Mouse (Mus musculus) skeletal muscle tissue, adult 2 months (tissue): ENCODE data around the gene Cep63.
A peak's percentile ranks its signal among the peaks of the same experiment; 100 is the strongest.

ENCODE experiments used
- DNase-seq: peaks from one replicate; pipeline ENCODE4 v3.0.0-alpha.2; 2012; ENCODE audit warnings: low read depth, low spot score

The Cep63 gene

GRCm38 (mm10) chr9:102558463-102558862 is 67.9 kb downstream of the Cep63 start:
- DNase-seq = no peak

GRCm38 (mm10) chr9:102553781-102554180 is 72.6 kb downstream of the Cep63 start:
- no peak for DNase-seq

DNA sequence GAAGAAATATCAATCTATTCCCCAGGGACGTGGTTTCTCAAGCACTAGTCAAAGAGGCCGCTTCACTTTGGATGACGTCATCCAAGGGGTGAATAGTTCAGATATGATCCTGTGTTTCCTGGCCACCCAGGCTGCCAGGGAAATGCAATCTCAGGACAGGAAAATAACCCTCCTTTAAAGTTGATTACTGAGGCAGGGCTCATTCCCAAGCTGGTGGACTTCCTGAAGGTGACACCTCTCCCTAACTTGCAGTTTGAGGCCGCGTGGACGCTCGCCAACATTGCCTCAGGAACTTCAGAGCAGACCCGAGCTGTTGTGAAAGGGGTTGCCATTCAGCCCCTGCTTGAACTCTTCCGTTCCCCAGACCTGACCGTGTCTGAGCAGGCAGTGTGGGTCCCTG is 74.6 kb downstream of the Cep63 start:
- DNase-seq = no peak

DNA sequence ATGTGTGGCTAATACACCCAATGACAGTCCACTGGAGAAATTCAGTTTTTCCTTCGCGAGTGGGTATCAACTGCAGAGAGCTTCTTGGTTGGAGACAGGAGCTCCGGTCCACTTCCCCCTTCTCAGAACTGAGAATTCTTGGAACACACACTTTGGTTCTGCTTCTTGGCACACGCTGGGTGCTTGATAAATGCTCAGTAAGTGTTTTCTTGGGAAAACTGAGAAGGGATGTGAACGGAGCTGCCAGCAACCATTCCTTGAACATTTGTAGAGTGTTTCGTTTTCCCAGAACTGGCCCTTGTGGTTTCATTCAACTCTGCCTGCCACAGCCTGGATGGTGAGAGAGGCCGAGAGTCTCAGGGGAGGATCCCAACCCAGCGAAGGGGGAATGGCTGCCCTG is 77.1 kb downstream of the Cep63 start:
- DNase-seq = no peak

DNA sequence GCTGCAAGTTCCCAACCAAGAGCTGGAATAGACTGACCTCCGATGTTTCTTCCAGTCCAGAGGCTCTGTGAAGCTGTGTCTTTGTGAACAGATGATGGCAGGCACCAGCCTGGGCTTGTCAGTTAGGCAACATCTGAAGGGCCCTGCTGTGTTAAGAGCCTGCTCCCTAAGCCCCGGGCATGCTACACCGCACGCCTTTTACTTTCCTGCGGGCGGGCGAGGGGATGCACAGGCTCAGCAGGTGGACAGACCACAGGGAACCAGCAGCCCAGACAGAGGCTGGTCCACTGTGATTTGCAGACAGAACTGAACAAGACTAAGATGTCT is 79.3 kb downstream of the Cep63 start:
- DNase-seq = no peak

GRCm38 (mm10) chr9:102546256-102547027 is 79.9 kb downstream of the Cep63 start:
- no peak for DNase-seq

DNA sequence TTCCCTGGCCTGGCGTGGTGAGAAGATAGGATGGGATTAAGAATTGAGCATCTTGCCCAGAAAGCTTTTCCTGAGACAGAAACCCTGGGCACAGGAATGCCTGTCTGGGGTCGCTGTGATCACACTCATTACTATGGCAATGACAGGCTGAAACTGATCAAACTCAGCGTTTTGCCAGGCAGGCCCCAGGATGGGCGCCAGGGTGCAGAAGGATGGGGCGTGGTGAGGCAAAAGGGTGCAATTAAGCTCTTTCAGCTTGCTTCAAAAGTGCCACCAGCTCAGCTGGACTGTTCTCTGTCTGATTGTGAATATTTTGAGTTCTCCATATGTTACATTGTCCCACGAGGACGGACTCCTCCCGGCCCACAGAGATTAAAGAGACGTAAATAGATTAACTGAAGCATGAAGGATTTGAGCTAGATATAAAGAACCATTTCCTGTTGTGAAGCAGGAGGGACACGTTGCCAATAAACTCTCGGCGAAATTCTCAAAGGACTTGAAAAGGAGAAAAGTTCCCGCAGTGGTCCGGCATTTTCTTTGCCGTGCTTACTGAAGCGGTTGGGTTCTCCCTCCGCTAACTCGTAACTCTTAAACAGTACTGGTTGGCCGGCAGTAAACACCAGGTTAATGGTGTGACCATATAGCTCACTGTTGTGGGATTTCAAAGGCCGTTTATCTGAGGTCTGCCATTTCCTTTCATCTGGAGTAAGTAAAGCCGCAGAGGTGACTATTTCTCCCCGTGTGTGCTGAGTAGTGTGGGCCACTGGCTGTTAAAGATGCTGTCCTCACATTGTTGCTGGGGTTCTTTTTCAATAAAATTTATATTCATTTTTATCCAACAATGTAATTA is 80.7 kb downstream of the Cep63 start:
- DNase-seq = no peak

GRCm38 (mm10) chr9:102544773-102545366 is 81.5 kb downstream of the Cep63 start:
- DNase-seq = peak; percentile 59

DNA sequence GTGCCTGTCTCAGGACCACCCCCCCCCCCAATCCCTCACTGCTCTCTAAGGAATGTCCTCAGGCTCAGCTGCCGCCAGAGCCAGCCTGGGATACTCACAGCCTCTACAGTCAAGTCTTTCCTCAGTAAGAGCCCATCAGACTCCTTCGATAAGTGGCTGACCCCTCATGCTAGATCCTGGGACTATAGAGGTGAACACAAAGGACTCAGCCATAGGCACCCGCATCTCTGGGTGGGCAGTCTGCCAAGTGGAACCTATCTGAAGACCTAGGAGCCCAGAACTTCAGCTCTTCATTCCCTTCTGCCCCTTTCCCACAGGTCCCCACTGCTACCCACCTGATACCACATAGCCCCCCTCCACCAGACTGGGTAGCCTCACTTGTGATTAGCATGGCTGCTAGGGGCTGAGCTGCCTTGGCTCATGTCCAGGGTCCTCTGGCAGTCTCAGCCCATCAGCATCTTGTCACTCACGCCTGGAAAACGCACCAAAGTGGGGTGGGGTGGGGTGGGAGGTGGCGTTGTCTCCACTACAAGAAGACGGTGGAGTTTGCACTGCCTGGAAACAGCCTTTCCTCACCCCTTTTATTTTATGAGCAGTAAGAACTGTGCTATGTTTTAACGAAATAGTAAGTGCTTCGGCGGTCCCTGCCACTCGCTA is 82.1 kb downstream of the Cep63 start:
- no peak for DNase-seq

DNA sequence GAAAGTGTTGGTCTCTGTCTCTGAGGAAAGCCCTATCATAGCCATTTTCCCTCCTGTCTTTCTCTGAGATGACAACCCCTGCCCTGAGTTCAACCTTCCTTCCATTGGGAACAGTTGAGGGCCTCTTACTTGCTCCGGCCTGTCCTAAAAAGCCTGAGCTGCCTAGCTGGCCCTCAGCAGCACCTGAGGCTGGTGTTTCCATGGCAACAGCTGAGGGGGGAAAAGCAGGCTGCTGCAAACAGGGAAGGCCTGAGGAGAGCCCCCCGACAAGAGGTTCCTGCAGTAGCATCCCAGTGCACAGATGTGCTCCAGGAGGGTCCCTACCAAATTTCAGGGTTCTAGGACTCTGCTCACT is 82.6 kb downstream of the Cep63 start:
- no peak for DNase-seq

GRCm38 (mm10) chr9:102542540-102542939 is 83.8 kb downstream of the Cep63 start:
- no peak for DNase-seq

- no peak for DNase-seq
Observed at GRCm38 (mm10) chr9:102541666-102542065, 84.7 kb downstream of the Cep63 start.

DNA sequence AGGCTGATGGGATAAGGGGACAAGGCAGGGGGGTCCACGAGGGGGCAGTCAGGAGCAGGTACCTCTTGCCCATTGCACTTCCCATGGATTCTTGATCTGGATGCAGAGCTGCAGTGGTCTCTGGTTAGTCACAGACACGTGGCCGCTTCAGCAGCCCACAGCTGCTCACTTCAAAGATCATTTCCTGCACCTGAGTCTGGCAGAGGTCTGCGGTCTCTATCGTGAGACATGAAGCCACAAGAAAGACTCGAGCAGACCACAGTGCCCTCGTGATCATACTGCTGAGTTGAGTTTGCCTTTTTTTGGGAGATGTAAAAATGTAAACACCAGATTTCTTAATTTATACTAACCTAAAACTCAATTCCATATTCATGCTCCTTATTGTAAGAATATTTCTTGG is 86.6 kb downstream of the Cep63 start:
- no peak for DNase-seq

DNA sequence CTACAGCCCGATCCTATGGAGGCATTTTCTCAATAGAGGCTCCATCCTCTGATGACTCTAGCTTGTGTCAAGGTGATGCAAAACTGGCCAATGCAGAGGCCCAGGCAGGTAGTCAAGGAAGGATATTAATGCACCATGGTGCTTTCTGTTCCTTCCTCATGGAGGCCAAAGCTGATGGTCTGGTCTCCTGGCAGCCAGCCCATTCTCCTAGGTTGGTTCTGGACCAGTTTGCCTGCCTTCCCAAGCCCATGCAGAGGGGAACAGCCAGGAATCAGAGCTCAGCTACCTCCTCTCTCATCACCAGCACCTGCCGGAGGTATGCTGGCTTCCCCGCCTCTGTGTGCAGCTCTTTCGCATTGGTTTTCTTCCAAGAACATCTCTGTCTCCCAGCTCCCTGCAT is 89.4 kb downstream of the Cep63 start:
- DNase-seq = no peak
